Mouse (Mus musculus) lung, adult 2 months (tissue): ENCODE measurements around the gene Neu4.
"Not testable (repeated sequence)": the region's sequence is repeated elsewhere in the genome, so short reads cannot be mapped to it uniquely, and the experiment has no call there.

ENCODE experiments used
- CTCF ChIP-seq: fragments of 200-500 bp; IDR thresholded peaks from 2 replicates; pipeline ENCODE4 v1.5.1; 2011; ENCODE audit warnings: mild to moderate bottlenecking, low read length, control low read depth; ENCODE audit not compliant: insufficient read depth
- POLR2A ChIP-seq: fragments of 200-500 bp; IDR thresholded peaks from 2 replicates; pipeline ENCODE4 v1.6.1; 2011; ENCODE audit warnings: low read depth, mild to moderate bottlenecking, control low read depth, low read length, borderline replicate concordance; ENCODE audit errors: extremely low read depth

- TF ChIP-seq CTCF, POLR2A: not testable (repeated sequence)
Measured at GRCm38 (mm10) chr1:93980932-93981331, 39.3 kb upstream of the Neu4 start.
